Mouse (Mus musculus): Measurements from ENCODE around the gene Pax2. TPM values are rescaled to one million over a fixed set of nuclear protein-coding genes. Genes with fewer than 3 reads are reported as not detected.

Gene Pax2
- polyA plus RNA-seq, 1 experiment: not detected

DNA sequence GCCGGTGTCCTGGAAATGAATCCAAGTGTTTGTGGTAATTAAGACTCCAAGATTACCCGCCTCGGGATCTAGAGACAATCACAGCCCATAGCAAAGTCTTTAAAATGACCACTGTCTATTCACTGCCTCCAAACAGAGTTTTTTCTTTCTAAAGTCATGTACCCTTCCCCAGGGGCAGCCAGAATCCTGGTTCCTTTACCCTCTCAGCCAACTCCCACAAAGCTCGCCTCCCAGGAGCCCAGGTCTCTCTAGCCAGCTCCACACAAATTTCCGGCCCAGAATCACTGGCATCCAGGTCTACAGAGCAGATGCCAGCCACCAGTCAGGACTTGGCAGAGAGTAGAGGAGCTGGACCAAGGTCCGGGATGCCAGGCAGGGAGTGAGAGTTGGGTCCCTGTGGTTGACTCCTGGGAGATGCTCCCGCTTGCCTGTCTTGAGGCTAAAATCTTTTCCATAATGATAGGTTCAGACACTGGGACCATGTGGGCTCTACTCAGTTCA, 6.3 kb downstream of the Pax2 start:
- 65% methylated on average over 7 of the region's 7 CpGs for WGBS
- no peak for DNase-seq (ENCODE audit: low read depth, low spot score)

DNA sequence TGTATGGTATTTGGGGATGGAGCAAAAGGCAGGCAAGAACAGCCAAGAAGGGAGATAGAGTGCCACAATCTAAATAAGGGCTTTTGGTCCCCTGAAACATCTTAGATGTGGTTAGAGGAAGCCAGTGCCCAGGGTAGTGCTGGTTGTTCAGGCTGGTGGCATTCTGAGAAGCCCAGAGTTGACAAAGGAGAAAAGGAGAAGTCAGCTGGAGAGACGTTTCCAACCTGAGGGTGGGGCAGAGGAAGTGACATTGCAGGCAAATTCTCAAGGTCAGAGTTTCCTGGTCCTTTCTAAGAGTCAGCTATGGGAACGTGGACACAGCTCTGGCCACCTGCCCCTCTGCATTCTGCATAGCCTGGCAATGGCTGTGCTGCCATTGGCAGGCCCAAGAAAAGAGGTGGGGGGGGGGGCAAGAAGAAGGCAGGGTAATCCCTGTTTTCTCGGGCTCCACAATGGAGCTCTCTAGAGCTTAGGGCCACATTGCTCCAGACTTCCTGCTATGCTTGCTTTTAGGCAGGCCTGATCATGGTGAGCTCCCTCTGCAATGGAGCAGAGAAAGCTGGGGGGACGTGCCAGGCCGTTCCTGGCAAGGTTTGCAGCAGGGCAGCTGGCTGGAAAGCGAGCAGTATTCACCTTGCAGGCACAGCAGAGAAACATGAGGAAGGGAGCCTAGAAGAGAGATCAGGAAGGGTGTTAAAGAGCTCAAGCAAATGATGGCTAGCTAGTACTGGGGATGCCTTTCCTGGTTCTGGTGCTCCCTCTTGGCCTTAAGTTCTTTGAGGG, 14.6 kb downstream of the Pax2 start:
- 50% methylated on average over 6 of the region's 6 CpGs for WGBS
- DNase-seq (ENCODE audit: low read depth, low spot score): no peak

DNA sequence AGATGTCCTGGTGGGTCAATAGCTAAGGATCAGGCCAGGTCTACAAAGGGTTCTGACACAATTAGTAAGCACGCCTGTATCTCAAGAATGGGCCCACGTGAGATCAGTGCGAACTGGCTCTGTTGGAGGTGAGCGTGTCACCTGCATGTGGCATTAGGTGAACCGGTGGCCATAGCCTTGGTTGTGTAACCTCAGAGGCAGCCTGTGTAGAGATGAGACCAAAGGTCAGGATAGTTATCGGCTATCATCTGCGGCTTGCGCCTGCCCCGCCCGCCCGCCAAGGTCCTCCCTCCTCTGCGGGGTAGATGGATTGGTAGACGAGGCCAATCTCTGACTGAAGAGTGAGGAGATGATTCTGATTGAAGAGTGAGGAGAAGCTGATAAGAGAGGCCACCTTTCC, 15.7 kb downstream of the Pax2 start:
- DNase-seq (ENCODE audit: low read depth, low spot score): no peak
- WGBS: 42% methylated on average over 13 of the region's 13 CpGs

DNA sequence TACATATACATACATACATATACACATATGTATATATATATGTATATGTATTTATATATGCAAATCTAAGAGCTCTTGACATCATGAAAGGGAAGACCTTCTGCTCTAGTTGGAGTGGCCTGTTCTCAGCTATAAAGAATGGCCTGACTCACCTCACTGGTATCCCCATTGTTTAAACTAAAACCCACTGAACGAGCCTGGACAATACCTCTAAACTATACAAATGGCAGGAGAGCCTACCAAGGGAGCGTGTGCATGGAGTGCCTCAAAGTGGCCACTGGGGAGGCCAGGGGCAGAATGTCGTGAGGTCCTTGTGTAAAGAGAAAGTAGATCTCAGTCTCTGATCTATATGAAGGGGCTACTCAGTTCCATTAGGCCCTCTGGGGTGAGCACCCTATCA, 26.1 kb downstream of the Pax2 start:
- no peak for DNase-seq (ENCODE audit: low read depth, low spot score)
- WGBS: 41% methylated on average over 3 of the region's 3 CpGs

DNA sequence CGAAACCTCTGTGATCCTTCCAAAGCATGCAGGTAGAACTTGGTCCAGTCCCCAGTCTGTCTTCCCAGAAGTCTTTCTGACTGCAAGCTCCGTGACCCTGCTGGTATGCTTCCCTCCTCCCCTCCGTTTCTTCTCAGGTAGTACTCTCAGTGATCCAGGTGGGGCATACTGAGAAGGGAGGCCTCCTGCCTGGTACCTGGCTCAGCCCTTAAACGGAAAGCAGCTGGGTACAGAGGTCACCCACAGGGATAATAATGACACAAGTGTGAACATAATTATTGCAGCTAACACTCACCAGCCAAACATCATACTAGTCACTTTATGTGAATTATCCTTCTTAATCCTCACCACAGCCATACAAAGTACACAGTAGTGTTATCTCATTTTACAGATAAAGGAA, 28.5 kb downstream of the Pax2 start:
- DNase-seq (ENCODE audit: low read depth, low spot score): no peak

DNA sequence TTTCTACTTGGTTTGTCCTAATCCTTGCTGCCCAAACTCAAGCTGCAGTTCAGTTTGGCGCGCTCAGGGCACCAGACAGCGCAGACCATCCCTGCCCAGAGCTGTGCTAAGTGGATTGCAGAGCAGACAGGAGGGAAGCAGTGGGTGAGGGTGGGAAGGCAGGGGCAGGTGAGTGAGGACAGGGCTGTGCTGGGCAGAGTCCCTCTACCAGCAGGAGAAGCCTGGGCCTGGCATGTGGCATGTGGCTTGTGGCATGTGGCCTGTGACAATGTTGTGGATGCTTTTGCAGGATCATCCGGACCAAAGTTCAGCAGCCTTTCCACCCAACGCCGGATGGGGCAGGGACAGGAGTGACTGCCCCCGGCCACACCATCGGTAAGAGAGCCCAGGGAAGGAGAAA, 32.6 kb downstream of the Pax2 start:
- no peak for DNase-seq (ENCODE audit: low read depth, low spot score)
- WGBS: 78% methylated on average over 8 of the region's 8 CpGs

More for the DNA sequence above, 28.5 kb downstream of the Pax2 start:
- WGBS: 31% methylated on average over 4 of the region's 4 CpGs

DNA sequence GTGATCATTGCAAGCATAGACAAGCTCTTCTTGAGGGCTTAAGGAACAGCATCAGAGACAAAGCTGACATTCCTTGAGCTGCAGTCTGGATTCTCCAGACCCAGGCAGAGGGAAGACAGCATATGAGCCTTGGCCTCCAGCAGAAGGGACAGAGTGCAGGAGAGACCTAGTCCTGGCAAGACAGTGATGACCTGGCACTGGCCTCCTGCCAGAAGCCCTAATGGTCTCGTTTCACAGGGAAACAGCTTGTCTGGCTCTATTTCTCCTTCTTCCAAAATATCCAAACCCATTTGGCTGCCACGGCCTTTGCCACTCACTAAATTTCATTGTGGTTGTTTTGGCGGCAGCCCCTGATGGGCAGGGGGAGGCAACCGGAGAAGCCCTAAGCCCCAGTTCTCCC, 36.1 kb downstream of the Pax2 start:
- no peak for DNase-seq (ENCODE audit: low read depth, low spot score)
- 57% methylated on average over 4 of the region's 4 CpGs for WGBS

DNA sequence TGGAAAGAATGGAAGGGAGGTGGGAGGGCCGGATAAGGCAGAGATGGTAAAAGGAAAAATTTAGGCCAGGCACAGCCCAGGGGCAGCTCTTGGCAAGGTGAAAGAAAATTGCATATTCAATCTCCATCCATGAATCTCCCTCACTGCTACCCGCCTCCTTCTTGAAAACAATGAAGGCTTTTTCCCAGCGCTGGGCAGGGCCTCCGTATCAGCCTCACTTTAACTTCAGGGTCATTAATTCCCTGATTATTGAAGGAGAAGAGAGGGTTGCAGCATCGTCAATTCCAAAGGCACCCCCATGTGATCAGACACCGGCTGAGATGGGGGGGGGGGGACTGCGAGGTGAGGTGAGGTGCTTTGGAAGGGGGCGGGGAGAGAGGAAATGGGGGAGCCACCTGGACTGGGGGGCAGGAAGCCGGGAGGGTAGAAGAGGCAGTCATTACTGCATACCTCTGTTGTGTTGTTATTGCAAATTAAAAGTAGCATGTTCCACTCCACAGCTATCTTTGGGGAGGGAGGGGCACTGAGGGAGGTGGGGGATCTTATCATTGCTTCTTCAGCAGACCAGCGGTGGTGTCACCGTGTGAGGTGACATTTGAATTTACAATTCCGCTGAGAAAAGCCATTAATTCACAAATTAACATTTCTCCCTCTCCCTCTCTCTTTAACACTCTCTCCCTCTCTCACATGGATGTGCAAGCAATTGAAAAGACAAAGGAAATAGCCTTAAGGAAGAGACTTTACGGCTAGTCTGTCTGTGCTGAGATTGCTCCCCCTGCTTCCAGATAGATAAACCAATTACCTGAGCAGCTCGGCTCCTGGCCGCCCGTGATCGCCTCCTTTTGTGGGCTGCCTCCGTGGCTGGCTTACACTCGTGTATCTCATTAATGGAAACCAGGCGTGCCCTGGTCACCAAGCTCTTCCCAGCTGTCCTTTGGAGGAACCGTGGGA, 41.5 kb downstream of the Pax2 start:
- no peak for DNase-seq (ENCODE audit: low read depth, low spot score)
- 39% methylated on average over 21 of the region's 21 CpGs for WGBS

DNA sequence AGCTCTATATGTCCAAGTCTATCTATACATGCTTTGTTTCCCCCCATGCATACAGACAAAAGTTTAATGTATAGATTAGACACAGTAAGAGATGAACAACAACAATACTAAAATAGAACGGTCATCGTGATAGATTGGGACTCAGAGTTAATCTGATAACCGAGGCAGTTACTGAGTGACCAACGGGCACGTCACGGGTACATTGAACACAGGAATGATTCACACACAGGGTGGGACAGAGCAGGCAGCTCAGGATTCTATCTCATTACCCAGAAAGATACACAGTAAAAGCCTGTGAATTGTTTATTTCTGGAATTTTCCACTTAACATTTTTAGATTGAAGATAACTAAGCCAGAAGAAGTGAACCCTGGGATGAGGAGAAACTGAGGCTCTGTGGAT, 42.9 kb downstream of the Pax2 start:
- no peak for DNase-seq (ENCODE audit: low read depth, low spot score)
- WGBS: 52% methylated on average over 6 of the region's 6 CpGs

DNA sequence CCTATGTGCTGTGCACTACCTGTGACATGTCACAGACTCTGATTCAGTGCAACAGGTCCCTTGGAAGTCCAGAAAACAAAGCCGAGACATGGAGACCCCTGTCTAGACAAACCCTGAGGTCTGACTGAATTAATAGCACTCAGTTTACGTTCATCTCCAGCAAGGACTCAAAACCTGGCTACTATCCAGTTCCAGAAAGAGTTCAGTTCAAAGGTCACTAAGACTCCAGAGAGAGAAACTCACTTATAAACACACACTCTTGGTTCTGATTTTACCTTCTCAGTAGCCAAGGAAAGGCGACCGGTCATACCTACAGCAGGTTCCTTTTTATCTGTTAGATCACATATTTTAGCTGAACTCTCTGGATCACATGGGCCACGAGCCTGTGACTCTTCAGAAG, 43.3 kb downstream of the Pax2 start:
- 23% methylated on average over 5 of the region's 5 CpGs for WGBS
- no peak for DNase-seq (ENCODE audit: low read depth, low spot score)

DNA sequence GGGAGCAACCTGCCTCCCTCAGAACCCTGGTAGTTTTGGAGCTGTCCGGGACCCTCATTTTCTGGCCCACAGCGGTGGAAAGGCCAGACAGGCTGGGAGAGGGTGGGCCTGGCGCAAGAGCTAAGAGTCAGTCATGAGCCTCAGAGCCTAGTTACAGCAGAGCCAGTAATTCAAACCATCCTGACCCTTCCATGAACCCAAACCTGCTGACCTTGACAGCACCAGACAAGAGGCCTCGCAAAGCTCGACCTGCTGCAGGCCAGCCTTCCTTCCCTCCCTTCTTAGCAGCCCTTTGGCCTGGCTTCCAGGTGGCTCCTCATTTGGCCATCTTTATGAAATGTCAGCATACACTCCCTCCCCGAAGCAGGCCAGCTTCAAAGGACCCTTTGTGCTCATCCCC, 44.5 kb downstream of the Pax2 start:
- WGBS: 44% methylated on average over 6 of the region's 6 CpGs
- DNase-seq (ENCODE audit: low read depth, low spot score): no peak

DNA sequence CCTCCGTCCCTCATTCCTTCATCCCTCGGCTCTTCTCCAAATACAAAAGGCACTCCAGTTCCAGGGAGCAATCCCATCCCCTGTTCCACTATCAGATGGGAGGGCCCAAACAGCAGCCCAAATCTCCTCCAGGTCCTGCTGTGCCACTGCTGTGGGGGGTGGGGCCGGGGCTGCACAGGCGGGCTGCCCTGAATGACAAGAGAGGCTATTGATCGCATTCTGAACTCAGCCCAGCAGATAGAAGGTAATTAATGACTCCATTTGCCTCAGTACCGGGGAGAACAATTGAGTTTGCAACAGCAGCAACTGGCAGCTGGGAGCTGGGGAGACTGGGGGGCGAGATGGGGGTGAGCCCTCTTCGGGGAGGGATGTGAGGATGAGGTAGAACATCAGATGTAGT, 52.9 kb downstream of the Pax2 start:
- DNase-seq (ENCODE audit: low read depth, low spot score): no peak
- WGBS: 24% methylated on average over 8 of the region's 8 CpGs

DNA sequence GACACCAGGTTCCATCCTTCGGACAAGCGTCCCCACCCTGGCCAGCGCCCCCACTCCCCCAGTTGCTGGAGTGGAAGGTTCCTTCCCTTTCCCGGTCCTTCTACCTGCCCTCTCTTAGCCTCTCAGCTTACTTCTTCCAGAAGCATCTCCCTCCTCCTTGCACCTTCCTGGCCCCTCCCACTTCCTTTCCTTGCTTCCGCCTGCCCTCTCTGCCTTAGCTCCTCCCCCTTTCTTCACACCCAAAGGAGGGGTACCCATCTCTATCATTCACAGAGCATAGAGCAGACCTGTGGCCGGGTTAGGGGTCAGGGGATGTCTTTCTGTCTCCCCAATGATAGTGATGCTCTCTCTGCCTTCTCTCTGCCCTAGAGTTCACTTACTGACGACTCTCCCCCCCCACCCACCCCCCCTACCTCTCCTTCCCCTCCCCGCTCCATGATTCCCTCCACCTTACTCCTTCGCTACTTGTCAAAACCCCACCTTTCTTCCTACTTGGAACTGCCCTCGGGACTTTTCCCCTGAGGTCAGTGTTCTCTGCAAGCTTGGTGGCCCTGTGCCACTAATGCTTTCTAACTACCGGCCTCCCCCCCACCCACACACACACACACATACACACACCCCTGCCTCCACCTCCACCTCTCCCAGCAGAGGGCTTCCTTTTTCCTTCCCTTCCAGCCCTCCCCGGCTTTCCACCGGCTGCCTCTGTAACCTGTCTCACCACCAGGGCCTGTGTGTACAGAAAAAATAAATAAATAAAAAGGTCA, 57.0 kb downstream of the Pax2 start:
- WGBS: 50% methylated on average over 13 of the region's 13 CpGs
- no peak for DNase-seq (ENCODE audit: low read depth, low spot score)

DNA sequence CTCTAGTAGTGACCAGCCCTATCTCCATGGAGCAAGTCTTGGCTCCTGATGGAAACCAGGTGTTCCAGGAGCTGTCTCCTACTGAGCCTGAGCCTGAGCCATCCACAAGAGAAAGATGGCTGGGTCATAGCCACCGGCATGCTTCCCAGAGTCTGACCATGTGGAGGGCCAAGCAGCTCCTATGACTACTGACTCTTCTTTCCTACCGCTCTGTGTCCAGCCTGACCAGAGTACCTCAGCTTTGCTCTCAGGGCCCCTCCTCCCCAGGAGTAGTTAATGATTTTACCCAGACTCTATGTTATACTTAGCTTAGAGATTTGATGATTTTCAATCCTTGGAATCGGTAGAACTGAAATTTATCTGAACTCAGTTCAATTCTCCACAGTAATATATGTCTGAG, 59.3 kb downstream of the Pax2 start:
- 84% methylated on average over 3 of the region's 3 CpGs for WGBS
- DNase-seq (ENCODE audit: low read depth, low spot score): no peak

DNA sequence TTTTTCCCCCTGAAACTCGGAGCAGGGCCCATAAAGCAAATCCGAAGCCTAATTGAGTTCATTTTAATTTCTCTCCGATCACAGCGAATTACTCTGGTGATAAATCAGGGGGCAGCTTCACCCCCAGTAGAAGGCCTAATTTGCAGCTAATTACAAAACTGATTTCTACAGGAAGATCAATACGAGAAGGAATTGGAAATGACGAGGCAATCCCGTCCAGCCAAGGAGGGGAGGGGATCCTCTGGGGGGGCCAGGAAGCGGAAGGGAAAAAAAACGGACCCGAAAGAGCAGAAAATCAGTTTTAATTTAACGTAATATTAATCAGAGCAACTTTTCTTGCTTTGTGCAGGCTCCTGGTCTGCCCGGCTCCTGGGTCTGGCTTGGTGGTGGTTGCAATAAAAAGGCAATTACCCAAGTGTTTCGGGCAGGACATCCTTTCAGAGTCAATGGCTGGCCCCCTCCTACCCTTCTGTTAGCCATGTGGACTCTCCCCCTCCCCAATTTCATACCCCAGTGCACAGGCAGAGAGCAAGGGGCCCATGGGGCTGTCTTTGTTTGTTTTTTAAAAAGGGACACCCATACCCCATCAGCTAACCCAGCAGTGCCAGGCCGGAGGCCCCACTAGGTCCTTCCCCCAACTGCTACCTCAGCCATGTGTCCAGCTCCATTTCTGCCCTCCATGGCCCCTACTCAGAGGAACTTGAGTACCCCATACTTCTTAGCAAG, 61.7 kb downstream of the Pax2 start:
- 59% methylated on average over 14 of the region's 14 CpGs for WGBS
- no peak for DNase-seq (ENCODE audit: low read depth, low spot score)

DNA sequence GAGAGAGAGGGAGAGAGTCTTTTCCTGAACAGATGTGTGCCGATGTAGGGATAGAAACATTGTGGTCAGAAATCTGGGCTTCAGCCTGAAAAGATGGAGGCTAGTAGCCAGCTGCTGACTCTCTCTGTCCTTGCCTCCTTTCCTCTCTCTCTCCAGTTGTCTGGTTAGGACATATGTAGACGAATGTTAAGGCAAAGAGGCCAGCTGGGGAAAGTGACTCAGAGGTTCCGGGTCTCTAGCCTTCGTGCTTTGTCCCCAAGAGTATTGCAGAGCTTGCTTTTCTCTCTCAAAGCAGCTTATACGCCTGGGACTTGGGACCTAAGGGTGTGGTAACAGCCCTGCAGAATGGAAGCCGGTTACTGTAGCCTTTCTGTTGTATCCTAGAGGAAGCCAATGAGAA, 62.8 kb downstream of the Pax2 start:
- no peak for DNase-seq (ENCODE audit: low read depth, low spot score)
- WGBS: 41% methylated on average over 6 of the region's 6 CpGs

DNA sequence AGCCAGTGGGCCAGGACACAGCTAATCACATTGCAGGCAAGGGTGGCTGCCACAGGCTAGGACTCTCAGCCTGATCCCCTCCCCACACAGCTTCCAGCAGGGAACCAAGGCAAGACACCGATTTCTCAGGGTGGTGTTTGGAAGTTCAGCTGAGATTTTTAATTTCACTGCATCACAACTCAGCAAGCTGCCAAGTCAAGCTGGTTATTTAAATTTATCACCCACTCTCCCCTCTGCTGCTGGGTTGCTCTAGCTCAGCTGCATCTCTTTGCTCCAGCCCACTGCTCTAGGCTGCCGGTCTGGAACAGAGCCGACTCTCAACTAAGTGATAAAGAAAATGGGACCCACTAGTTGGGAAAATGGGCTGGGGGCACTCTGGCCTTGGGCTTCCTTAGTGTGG, 65.7 kb downstream of the Pax2 start:
- DNase-seq (ENCODE audit: low read depth, low spot score): no peak
- 66% methylated on average over 3 of the region's 3 CpGs for WGBS

DNA sequence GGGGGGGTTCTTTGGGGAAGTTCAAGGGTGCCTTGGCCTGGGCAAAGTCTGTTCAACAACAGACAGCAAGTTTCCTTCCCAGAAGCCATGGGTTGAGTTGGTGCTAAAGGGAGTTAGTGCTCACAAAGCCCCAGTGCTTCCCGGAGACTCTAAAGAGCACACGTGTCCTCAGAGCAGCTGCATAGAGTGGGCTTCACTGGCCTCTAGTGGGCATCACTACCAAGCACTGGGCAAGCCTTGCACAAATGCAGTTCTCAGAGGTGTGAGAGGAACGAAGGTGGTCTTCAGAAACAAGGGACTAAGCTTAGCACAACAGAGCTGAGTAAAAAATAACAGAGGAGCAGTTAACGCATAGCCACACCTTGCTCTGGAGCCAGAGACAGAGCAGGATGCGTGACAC, 66.5 kb downstream of the Pax2 start:
- 46% methylated on average over 5 of the region's 5 CpGs for WGBS
- no peak for DNase-seq (ENCODE audit: low read depth, low spot score)

DNA sequence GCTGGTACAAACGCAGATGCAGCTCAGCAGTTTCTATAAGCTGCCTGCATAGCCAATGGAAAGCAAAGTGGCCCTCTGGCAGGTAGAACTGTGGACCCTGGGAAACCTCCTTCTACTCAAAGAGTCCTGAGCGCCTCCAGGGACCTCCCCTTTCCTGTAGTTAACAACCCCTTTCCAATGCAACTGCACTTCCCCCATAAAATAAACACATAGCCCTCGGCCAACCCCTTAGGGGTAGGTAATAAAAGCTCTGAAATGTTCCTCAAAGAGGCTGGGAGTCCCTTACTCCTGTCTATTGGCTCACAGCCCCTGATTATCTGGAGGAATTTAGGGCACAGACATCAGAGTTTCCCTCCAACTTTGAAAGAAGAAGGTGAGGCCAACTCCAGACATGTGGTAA, 67.8 kb downstream of the Pax2 start:
- WGBS: 16% methylated on average over 3 of the region's 3 CpGs
- no peak for DNase-seq (ENCODE audit: low read depth, low spot score)
